16 mouse cellular contexts compared by ENCODE assay signal in genomic region chr10:10847376-10848286, GRCm38 (mm10).
DNase-seq lines count a peak whose midpoint lies in the region; ATAC-seq lines count a peak whose summit lies in the region.
"Had no signal": no experiment of that assay in that cellular context is flagged by ENCODE, and none has a peak within 500 bp of the region (broad histone marks: within the 10 kb centered on the region; RNA-seq: fewer than 3 reads in every experiment).

No protein-coding gene starts in this region.

- 50% methylated on average over 7 of the region's 7 CpGs for WGBS in hindbrain, embryonic 16.5 days

- H3K27me3 ChIP-seq in hindbrain, embryonic 16.5 days (replicated peaks; ENCODE audit: control insufficient read depth, insufficient read depth, low read length), result no peaks in the 10 kb centered on the region
- H3K27me3 ChIP-seq: heart, embryonic 13.5 days; kidney, embryonic 15.5 days; limb, embryonic 13.5 days had no signal

- no peaks in the 10 kb centered on the region for H3K9me3 ChIP-seq in hindbrain, embryonic 16.5 days (ENCODE audit: control insufficient read depth, low read length)
- H3K9me3 ChIP-seq: heart, embryonic 13.5 days; kidney, embryonic 15.5 days; limb, embryonic 13.5 days had no signal

- no peak for DNase-seq in frontal cortex, postnatal 10 days (ENCODE audit: low spot score in 2 of 2)
- DNase-seq in cerebellum, postnatal 36 days, result peak; percentile 46 to 69
- DNase-seq in retina, embryonic 14.5 days (ENCODE audit: low spot score), result no peak
- no peak for DNase-seq in MN1 (ENCODE audit: low spot score)
- DNase-seq: adrenal gland, postnatal 36 days; gastrocnemius, postnatal 25 days; lung, adult 18-20 months; thymus, postnatal 25 days had no signal

- H3K4me3 ChIP-seq in hindbrain, embryonic 16.5 days (ENCODE audit: low read length), result no peak overlapping the region
- H3K4me3 ChIP-seq: erythroblast, embryonic 14.5 days; heart, embryonic 13.5 days; kidney, embryonic 15.5 days; limb, embryonic 13.5 days had no signal

- no peak overlapping the region for H3K4me2 ChIP-seq in hindbrain, embryonic 16.5 days (ENCODE audit: low read length)
- H3K4me2 ChIP-seq: heart, embryonic 13.5 days; kidney, embryonic 15.5 days; limb, embryonic 13.5 days had no signal

- peak; percentile 27; the same call in 1 of the 2 replicates for ATAC-seq in frontal cortex, adult (ENCODE audit: low TSS enrichment)
- peak; percentile 87 for ATAC-seq in cerebellum, adult (ENCODE audit: insufficient number of reproducible peaks, low FRiP score, low TSS enrichment)
- peak; percentile 74 for ATAC-seq in hindbrain, embryonic 16.5 days
- ATAC-seq in monocyte, adult 5-6 weeks (replicated peaks; ENCODE audit: insufficient number of reproducible peaks, low FRiP score, low TSS enrichment, poor library complexity, severe bottlenecking), result no peak

- no peak overlapping the region for H3K27ac ChIP-seq in hindbrain, embryonic 16.5 days (ENCODE audit: low read depth, low read length)
- H3K27ac ChIP-seq: heart, embryonic 13.5 days; kidney, embryonic 15.5 days; limb, embryonic 13.5 days had no signal

- H3K36me3 ChIP-seq in hindbrain, embryonic 16.5 days (ENCODE audit: control insufficient read depth, insufficient read depth, low read length), result no peaks in the 10 kb centered on the region
- H3K36me3 ChIP-seq: heart, embryonic 13.5 days; kidney, embryonic 15.5 days; limb, embryonic 13.5 days had no signal

- no peak overlapping the region for H3K9ac ChIP-seq in hindbrain, embryonic 16.5 days (ENCODE audit: low read depth, low read length)
- H3K9ac ChIP-seq: heart, embryonic 13.5 days; kidney, embryonic 15.5 days; limb, embryonic 13.5 days had no signal

- H3K4me1 ChIP-seq in hindbrain, embryonic 16.5 days (ENCODE audit: control insufficient read depth, insufficient read depth, low read depth, low read length), result no peaks in the 10 kb centered on the region
- H3K4me1 ChIP-seq: heart, embryonic 13.5 days; kidney, embryonic 15.5 days had no signal

Comparison
In these comparisons a context has a peak if more than half of its experiments do, and no peak if none do; other contexts are left out.
1. DNase-seq: peak in cerebellum, postnatal 36 days (2 of 2); none in frontal cortex, postnatal 10 days (0 of 2), retina, embryonic 14.5 days (single experiment) and MN1 (single experiment).